Mouse (Mus musculus) neural tube, embryonic 15.5 days (tissue): ENCODE results near the gene Btbd6. TPM values are rescaled to one million over a fixed set of nuclear protein-coding genes. Genes with fewer than 3 reads are reported as not detected.

Source experiments
- ATAC-seq: fragments of 200-750 bp; cut with Nextera tagmentation; 2 replicates; pipeline ENCODE4 v1.8.0; 2017; ENCODE audit warnings: mild to moderate bottlenecking, moderate TSS enrichment, moderate library complexity; ENCODE audit not compliant: low FRiP score
- H3K27ac ChIP-seq: fragments of 300-500 bp; sonication (generic); replicated peaks from 2 replicates; pipeline ENCODE4 v1.5.1; 2015; ENCODE audit warnings: mild to moderate bottlenecking, inconsistent platforms
- H3K27me3 ChIP-seq: fragments of 300-500 bp; sonication (generic); replicated peaks from 2 replicates; pipeline ENCODE4 v1.6.1; 2015; ENCODE audit warnings: inconsistent platforms
- H3K36me3 ChIP-seq: fragments of 300-500 bp; sonication (generic); 2 replicates; pipeline ENCODE4 v1.6.1; 2015; ENCODE audit warnings: inconsistent platforms
- H3K4me1 ChIP-seq: fragments of 300-500 bp; sonication (generic); 2 replicates; pipeline ENCODE4 v1.6.1; 2015; ENCODE audit warnings: inconsistent platforms
- H3K4me2 ChIP-seq: fragments of 300-500 bp; sonication (generic); 2 replicates; pipeline ENCODE4 v1.6.1; 2015; ENCODE audit warnings: inconsistent platforms, mild to moderate bottlenecking, moderate library complexity
- H3K4me3 ChIP-seq: fragments of 300-500 bp; sonication (generic); replicated peaks from 2 replicates; pipeline ENCODE4 v1.5.1; 2015; ENCODE audit warnings: mild to moderate bottlenecking, inconsistent platforms
- H3K9ac ChIP-seq: fragments of 300-500 bp; sonication (generic); replicated peaks from 2 replicates; pipeline ENCODE4 v1.6.1; 2015; ENCODE audit warnings: mild to moderate bottlenecking, inconsistent platforms
- H3K9me3 ChIP-seq: fragments of 300-500 bp; sonication (generic); replicated peaks from 2 replicates; pipeline ENCODE4 v1.6.1; 2016; ENCODE audit warnings: inconsistent platforms
- WGBS: fragments of 180-500 bp; shearing (Covaris S2); methylation state at CpG from one replicate; pipeline ENCODE4 v1.1.7; 2015; ENCODE audit warnings: mixed read lengths; 5-methylcytosine and 5-hydroxymethylcytosine counted together
- polyA plus RNA-seq: library from polyadenylated mRNA; unstranded; fragments of >200 nt; fragmentation: Nextera tagmentation; extraction: Ambion mirVana; gene quantifications from 2 replicates; pipeline ENCODE4 v1.2.1, GENCODE M21; 2015

Btbd6 gene
- polyA plus RNA-seq, 1 experiment from 2014 or later, result 50.0 TPM

DNA sequence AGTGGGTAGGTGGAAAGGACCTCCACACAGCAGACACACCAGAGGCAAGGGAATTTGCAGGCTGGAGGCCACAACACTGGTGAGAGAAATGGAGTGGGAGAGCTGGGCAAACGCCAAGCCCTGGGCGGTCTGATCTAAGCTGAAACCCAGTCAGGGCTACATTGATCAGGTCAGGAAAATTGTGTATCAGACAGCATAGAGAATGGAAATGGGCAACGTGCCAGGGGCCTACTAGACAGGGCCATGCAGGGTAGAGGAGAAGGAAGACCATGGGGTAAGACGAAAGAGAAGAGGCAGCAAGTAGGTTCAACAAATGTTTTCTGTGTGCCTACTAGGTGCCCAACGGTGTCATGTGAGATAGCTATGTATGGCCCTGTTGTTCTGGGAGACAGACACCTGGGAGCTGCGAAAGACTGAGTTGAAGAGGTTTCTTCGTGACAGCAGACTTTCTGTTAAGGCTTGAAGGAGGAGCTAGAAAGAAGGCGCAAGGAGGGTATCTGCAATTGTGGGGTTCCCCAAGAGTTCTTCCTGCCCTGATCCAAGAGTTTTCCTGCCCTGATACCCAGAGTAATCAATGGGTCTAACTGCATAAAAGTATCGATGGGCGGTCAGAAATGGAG lies 35.0 kb upstream of the Btbd6 start:
- Histone ChIP-seq H3K4me3 (peak overlapping the region; percentile 76), H3K4me1 (peaks cover 23% of the 10 kb centered on the region), H3K9me3 (no peaks in the 10 kb centered on the region), H3K9ac (peak overlapping the region; percentile 85), H3K27me3 (no peaks in the 10 kb centered on the region), H3K4me2 (peak overlapping the region; percentile 82), H3K36me3 (no peaks in the 10 kb centered on the region), H3K27ac (peak overlapping the region; percentile 83)
- WGBS, result 39% methylated on average over 10 of the region's 10 CpGs
- ATAC-seq, result peak; percentile 29

DNA sequence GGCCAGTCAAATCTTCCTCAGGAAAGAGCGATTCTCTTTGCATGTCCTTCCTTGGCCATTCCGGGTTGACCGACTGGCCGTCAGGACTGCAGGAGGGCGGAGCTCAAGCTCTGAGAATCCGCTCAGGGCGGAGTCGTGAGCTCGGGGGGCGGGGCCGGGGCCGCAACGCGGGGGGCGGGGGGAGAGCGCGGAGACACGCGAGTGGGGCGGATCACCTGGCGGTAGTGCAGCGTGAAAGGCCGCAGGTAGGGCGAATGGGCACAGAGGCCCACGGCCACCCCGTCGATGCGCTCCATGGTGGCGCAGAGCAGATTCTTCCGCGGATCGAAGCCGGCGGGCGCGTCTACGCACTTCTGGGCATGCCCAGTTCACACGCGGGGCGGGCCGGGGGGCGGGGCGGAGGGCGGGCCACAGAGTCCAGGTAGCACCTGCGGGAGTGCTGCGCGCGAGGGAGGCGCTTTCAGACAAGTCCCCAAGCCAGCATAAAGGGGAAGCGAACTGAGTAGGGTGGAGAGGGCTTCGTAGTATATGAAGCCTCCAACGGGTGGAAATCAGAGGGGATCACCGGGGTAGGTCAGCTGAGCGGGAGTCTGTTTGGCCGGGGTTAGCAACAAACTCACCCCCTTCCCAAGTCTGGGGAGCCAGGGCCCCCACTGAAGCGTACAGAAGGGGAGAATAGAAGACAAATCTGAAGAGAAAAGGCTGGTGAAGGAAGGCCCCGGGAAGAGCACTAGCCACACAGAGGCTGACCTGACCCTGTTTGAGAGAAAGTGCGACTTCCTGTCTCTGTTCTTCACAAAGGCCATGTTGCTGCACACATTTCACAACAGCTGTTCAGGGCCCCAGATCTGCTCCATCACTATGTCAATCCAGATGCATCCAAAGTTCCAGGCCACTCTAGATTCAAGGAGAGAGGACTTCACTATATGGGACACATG lies 34.2 kb upstream of the Btbd6 start, which contains the start of gene Nudt14:
Nudt14 (minus strand) TSS at position 349 of the 938 bp plus-strand sequence.
- H3K9me3 ChIP-seq, result no peaks in the 10 kb centered on the region
- WGBS, result 2% methylated on average over 58 of the region's 58 CpGs
- peaks cover 23% of the 10 kb centered on the region for H3K4me1 ChIP-seq
- H3K4me3 ChIP-seq, result peak within 1 kb of the TSS; percentile 76
- no peaks in the 10 kb centered on the region for H3K36me3 ChIP-seq
- H3K27me3 ChIP-seq, result no peaks in the 10 kb centered on the region
- peak within 1 kb of the TSS; percentile 83 for H3K27ac ChIP-seq
- H3K9ac ChIP-seq, result peak within 1 kb of the TSS; percentile 85
- H3K4me2 ChIP-seq, result peak within 1 kb of the TSS; percentile 82
- peak; percentile 86 for ATAC-seq

GRCm38 (mm10) chr12:112943669-112944068 lies 32.6 kb upstream of the Btbd6 start:
- WGBS, result 97% methylated on average over 2 of the region's 2 CpGs
- Histone ChIP-seq H3K36me3 (no peaks in the 10 kb centered on the region), H3K9me3 (no peaks in the 10 kb centered on the region), H3K27ac (no peak overlapping the region), H3K4me3 (no peak overlapping the region), H3K9ac (no peak overlapping the region), H3K4me1 (peaks cover 23% of the 10 kb centered on the region), H3K27me3 (no peaks in the 10 kb centered on the region), H3K4me2 (no peak overlapping the region)
- no peak for ATAC-seq

- H3K4me3 ChIP-seq, result no peak overlapping the region
- no peak overlapping the region for H3K9ac ChIP-seq
- peaks cover 29% of the 10 kb centered on the region for H3K4me1 ChIP-seq
- H3K27ac ChIP-seq, result no peak overlapping the region
- ATAC-seq, result no peak
- H3K9me3 ChIP-seq, result no peaks in the 10 kb centered on the region
- H3K36me3 ChIP-seq, result no peaks in the 10 kb centered on the region
- 34% methylated on average over 4 of the region's 4 CpGs for WGBS
- H3K4me2 ChIP-seq, result no peak overlapping the region
- H3K27me3 ChIP-seq, result no peaks in the 10 kb centered on the region; the same call in 1 of the 2 replicates
Observed at GRCm38 (mm10) chr12:112947307-112947706, 29.0 kb upstream of the Btbd6 start.

DNA sequence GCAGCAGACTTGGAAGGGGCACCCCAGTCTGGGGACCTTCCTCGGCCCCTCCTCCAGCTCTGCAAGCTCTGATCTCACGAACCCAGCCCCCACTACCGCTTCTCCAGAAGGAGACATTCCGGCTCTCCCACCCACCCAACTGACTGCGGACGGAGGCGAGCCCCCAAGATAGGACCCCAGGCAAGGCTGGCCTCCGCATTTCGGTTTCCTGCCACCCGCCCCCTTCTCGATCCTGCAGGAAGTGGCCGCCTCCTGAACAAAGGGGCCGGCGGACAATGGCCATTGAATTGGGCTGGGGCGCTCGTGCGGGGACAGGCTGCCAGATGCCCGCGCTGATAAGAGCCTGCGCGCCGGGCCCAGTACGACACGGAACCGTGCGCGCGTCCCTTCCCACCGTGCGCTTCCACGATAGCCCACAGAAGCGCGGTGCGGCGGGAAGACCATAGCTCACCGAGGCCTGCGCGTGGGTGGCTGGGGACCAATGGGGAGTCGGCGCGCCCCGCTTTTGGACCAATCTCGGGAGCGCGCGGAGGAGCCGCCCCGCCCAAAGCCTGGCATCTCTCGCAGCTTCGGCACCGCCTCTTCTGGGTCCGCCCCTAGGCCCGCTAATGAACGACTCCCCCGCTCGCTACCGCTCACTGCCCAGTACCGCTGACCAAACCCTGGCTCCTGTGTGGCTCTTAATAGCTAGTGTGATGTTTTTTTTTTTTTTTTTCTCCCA lies 26.1 kb upstream of the Btbd6 start:
- Histone ChIP-seq H3K4me1 (peaks cover 28% of the 10 kb centered on the region), H3K27ac (peak overlapping the region; percentile 92), H3K9me3 (no peaks in the 10 kb centered on the region), H3K27me3 (no peaks in the 10 kb centered on the region; the same call in 1 of the 2 replicates), H3K9ac (peak overlapping the region; percentile 77), H3K4me2 (peak overlapping the region; percentile 90), H3K4me3 (peak overlapping the region; percentile 60), H3K36me3 (no peaks in the 10 kb centered on the region)
- WGBS, result under 1% methylated on average over 58 of the region's 58 CpGs
- ATAC-seq, result peak; percentile 92

DNA sequence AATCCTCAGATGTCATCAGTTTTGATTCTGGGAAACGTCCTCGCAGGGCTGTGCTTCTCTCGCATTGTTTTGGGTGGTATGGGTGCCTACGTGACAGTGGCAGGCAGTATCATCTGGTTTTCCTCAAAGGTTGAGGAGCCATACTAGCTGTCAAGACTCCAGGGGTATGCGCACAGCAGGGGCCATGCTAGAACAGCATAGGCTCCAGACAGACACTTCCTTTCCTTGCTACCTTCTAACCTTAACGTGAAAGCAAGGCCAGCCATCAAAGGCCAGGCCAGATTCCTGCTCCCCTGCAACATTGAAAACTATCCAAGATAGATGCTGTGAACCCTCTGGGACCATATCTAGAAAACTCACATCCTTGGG lies 25.5 kb upstream of the Btbd6 start:
- peak overlapping the region; percentile 77 for H3K9ac ChIP-seq
- no peaks in the 10 kb centered on the region; the same call in 1 of the 2 replicates for H3K27me3 ChIP-seq
- WGBS, result 5% methylated on average over 6 of the region's 6 CpGs

DNA sequence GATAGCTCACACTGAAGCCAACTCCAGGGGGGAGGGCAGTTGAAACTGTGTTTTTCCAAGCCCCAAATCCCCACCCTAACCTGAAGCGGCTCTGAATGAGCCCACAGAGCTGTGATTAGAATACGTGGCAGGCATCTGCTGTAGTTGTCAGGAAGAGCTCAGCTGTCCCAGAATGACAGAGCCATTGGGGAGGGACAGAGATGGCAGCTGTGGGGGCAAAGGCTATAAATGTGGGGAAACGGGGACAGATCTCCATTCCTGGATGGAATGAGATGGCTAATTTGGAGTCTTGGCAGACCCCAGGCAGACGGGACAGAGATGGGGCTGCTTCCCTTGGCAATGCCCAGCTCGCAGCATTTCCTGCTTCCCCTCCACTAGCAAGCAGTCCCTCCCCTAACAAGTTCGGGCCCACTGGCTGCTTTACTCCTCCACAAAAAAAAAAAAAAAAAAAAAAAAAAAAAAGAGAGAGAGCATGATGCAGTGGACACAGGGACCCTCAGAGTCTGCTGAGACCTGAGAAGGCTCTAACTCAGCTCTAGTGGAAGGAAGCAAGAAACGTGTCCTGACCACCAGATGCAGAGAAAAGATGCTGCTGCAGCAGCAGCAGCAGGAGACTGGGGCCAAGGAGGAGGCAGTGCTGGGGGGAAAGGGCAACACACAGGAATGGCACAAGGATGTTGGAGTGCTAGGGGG lies 25.0 kb upstream of the Btbd6 start:
- ATAC-seq, result no peak
- no peaks in the 10 kb centered on the region for H3K9me3 ChIP-seq
- H3K4me2 ChIP-seq, result peak overlapping the region; percentile 90
- H3K36me3 ChIP-seq, result no peaks in the 10 kb centered on the region
- whole genome bisulfite sequencing, result 16% methylated on average over 7 of the region's 7 CpGs
- peaks cover 28% of the 10 kb centered on the region for H3K4me1 ChIP-seq
- H3K4me3 ChIP-seq, result peak overlapping the region; percentile 60; the same call in 1 of the 2 replicates
- H3K27me3 ChIP-seq, result no peaks in the 10 kb centered on the region; the same call in 1 of the 2 replicates
- peak overlapping the region; percentile 92 for H3K27ac ChIP-seq
- no peak overlapping the region for H3K9ac ChIP-seq

More for the DNA sequence above, 25.5 kb upstream of the Btbd6 start:
- Histone ChIP-seq H3K27ac (peak overlapping the region; percentile 92), H3K4me3 (peak overlapping the region; percentile 60), H3K4me1 (peaks cover 28% of the 10 kb centered on the region), H3K36me3 (no peaks in the 10 kb centered on the region), H3K9me3 (no peaks in the 10 kb centered on the region), H3K4me2 (peak overlapping the region; percentile 90)
- ATAC-seq, result peak; percentile 58

GRCm38 (mm10) chr12:112952433-112952832 lies 23.8 kb upstream of the Btbd6 start:
- no peak for ATAC-seq
- Histone ChIP-seq H3K4me1 (peaks cover 28% of the 10 kb centered on the region), H3K4me3 (no peak overlapping the region), H3K9me3 (no peaks in the 10 kb centered on the region), H3K27me3 (no peaks in the 10 kb centered on the region; the same call in 1 of the 2 replicates), H3K36me3 (peaks cover 2% of the 10 kb centered on the region; the same call in 1 of the 2 replicates), H3K9ac (no peak overlapping the region), H3K4me2 (no peak overlapping the region), H3K27ac (0 out of 2 replicates have a peak overlapping the region, but pooled peaks have one; percentile 92)
- WGBS, result 67% methylated on average over 8 of the region's 8 CpGs

DNA sequence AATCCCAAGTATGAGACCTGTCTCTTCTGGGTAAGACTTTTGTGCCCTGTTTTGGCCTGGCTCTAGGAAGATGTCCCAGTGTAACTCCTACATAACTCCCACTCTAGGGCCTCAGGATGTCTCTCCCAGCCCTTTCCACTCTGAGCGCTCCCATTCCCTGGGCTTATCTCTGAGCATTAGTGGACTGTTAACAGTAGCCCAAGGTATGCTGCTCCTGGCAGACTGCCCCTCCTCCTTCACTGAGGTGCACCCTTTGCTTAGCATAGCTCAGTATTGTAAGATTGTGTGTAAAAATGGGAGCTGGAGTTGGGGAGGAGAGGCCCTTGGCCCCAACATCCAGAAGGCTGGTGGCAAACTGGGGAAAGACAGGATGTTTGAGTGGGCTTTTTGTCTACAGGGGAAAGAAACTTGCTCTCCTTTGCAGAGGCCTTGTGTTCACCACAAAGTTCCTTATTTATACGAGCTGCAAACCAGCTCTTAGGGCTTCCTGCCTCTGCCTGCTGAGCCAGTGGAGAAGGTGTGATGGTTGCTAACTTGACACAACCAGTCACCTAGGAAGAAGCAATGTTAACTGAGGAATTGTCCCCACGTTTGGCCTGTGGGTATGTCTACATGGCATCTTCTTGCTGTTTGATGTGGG lies 23.2 kb upstream of the Btbd6 start:
- H3K4me1 ChIP-seq, result peaks cover 28% of the 10 kb centered on the region
- H3K4me3 ChIP-seq, result no peak overlapping the region
- H3K9ac ChIP-seq, result no peak overlapping the region
- no peaks in the 10 kb centered on the region; the same call in 1 of the 2 replicates for H3K27me3 ChIP-seq
- no peaks in the 10 kb centered on the region for H3K9me3 ChIP-seq
- ATAC-seq, result no peak
- peaks cover 5% of the 10 kb centered on the region; the same call in 1 of the 2 replicates for H3K36me3 ChIP-seq
- H3K27ac ChIP-seq, result no peak overlapping the region
- H3K4me2 ChIP-seq, result no peak overlapping the region
- 90% methylated on average over 3 of the region's 3 CpGs for WGBS

- WGBS, result 33% methylated on average over 4 of the region's 4 CpGs
- Histone ChIP-seq H3K9ac (no peak overlapping the region), H3K4me3 (no peak overlapping the region), H3K27me3 (no peaks in the 10 kb centered on the region; the same call in 1 of the 2 replicates), H3K27ac (no peak overlapping the region), H3K9me3 (no peaks in the 10 kb centered on the region), H3K36me3 (peaks cover 19% of the 10 kb centered on the region), H3K4me2 (no peak overlapping the region), H3K4me1 (peaks cover 14% of the 10 kb centered on the region)
- ATAC-seq, result no peak
Observed at GRCm38 (mm10) chr12:112955800-112956199, 20.5 kb upstream of the Btbd6 start.
